Mouse (Mus musculus) Patski (cell line): ENCODE data around the gene Aplp2. TPM values are rescaled to one million over a fixed set of nuclear protein-coding genes. Genes with fewer than 3 reads are reported as not detected.

Experiments used
- ATAC-seq: fragments of 100-300 bp; one replicate; pipeline ENCODE4 v1.8.0; 2021
- CTCF ChIA-PET: fragments of 350-600 bp; sonication (Branson Sonifier 250); formaldehyde crosslinking; loops from one replicate; lab custom pipeline; 2022; ENCODE audit warnings: inconsistent platforms; lab: Charles Lee
- POLR2A ChIA-PET: fragments of 350-600 bp; sonication (Branson Sonifier 250); formaldehyde crosslinking; loops from one replicate; lab custom pipeline; 2022; ENCODE audit warnings: antibody characterized with exemption, inconsistent platforms; lab: Charles Lee
- DNase-seq: peaks from one replicate; pipeline ENCODE4 v3.0.0-alpha.2; 2011; ENCODE audit warnings: low read depth, low spot score
- H3K27me3 ChIP-seq: fragments of 371-371 bp; one replicate; pipeline ENCODE4 v1.5.1; 2021
- CTCF ChIP-seq: fragments of 100-300 bp; IDR thresholded peaks from one replicate; pipeline ENCODE4 v1.5.1; 2021
- in situ Hi-C: fragments of 300-500 bp; cut with MboI; formaldehyde crosslinking; loops from 3 replicates; pipeline ENCODE4 v1.11.1; 2018; ENCODE audit warnings: low pct_unique_long_range_greater_than_20kb, mixed read lengths
- polyA plus RNA-seq: library from polyadenylated mRNA; unstranded; gene quantifications from one replicate; pipeline ENCODE4 v1.2.3, GENCODE M21; 2021

The Aplp2 gene
- polyA plus RNA-seq, 1 experiment from 2014 or later = 755 TPM

GRCm38 (mm10) chr9:31117088-31117487, 94.5 kb downstream of the Aplp2 start:
- H3K27me3 ChIP-seq = peaks cover 6% of the 10 kb centered on the region
- POLR2A ChIA-PET = no interaction called here
- no peak for TF ChIP-seq CTCF
- in situ Hi-C loops = no loop called here
- DNase-seq (no peak), ATAC-seq (no peak)
- CTCF ChIA-PET = interaction anchor here (1.9 kb wide), 1 partner anchor 30 kb away, joined by 5 read pairs; no protein-coding TSS in a partner anchor

GRCm38 (mm10) chr9:31115586-31115985, 96.0 kb downstream of the Aplp2 start:
- no peak for TF ChIP-seq CTCF
- ATAC-seq (no peak), DNase-seq (no peak)
- ChIA-PET POLR2A (no interaction called here), CTCF (no interaction called here)
- in situ Hi-C loops = no loop called here
- H3K27me3 ChIP-seq = peaks cover 10% of the 10 kb centered on the region

- DNase-seq (no peak), ATAC-seq (no peak)
- no peak for TF ChIP-seq CTCF
- POLR2A ChIA-PET = no interaction called here
- peaks cover 29% of the 10 kb centered on the region for H3K27me3 ChIP-seq
- in situ Hi-C loops = no loop called here
- CTCF ChIA-PET = no interaction called here
These were observed 103.2 kb downstream of the Aplp2 start for GRCm38 (mm10) chr9:31108464-31108863.

Other genes with a start within 250 kb of the Aplp2 start
- gene Zbtb44, start 181.2 kb downstream of the Aplp2 start, polyA plus RNA-seq = 11.3 TPM
- not detected for gene St14, start 80.0 kb downstream of the Aplp2 start, polyA plus RNA-seq
- 9.0 TPM for gene Prdm10, start 68.7 kb upstream of the Aplp2 start, polyA plus RNA-seq
- 18.2 TPM for gene Nfrkb, start 174.4 kb upstream of the Aplp2 start, polyA plus RNA-seq